Mouse (Mus musculus): ENCODE data around the gene Des. TPM values are rescaled to one million over a fixed set of nuclear protein-coding genes. Genes with fewer than 3 reads are reported as not detected.

Des gene
- polyA plus RNA-seq, 1 experiment from 2014 or later = 5.0 TPM

- Histone ChIP-seq H3K9ac (ENCODE audit: low read length) (no peak overlapping the region), H3K27ac (replicated peaks; ENCODE audit: low read depth, low read length) (no peak overlapping the region), H3K4me3 (ENCODE audit: low read depth, low read length) (no peak overlapping the region), H3K4me2 (ENCODE audit: low read depth, severe bottlenecking) (no peak overlapping the region), H3K9me3 (ENCODE audit: control insufficient read depth, low read length) (no peaks in the 10 kb centered on the region), H3K36me3 (ENCODE audit: control insufficient read depth, insufficient read depth, low read length) (no peaks in the 10 kb centered on the region), H3K4me1 (ENCODE audit: control insufficient read depth, insufficient read depth, low read length) (peaks cover 8% of the 10 kb centered on the region), H3K27me3 (ENCODE audit: control insufficient read depth, insufficient read depth, low read length) (no peaks in the 10 kb centered on the region)
- 75% methylated on average over 3 of the region's 3 CpGs for whole genome bisulfite sequencing
- ATAC-seq (ENCODE audit: insufficient number of reproducible peaks, low FRiP score, low TSS enrichment, low read depth) (no peak), DNase-seq (ENCODE audit: low spot score) (no peak)
Observed at GRCm38 (mm10) chr1:75373276-75373675, 13.1 kb downstream of the Des start.

GRCm38 (mm10) chr1:75374950-75375936 is 15.1 kb downstream of the Des start, which contains the start of gene Speg:
TSS of gene Speg (plus strand) at chr1:75375297.
- 4% methylated on average over 53 of the region's 57 CpGs for WGBS
- Histone ChIP-seq H3K4me2 (ENCODE audit: low read depth, severe bottlenecking) (peak within 1 kb of the TSS; percentile 86), H3K36me3 (ENCODE audit: control insufficient read depth, insufficient read depth, low read length) (no peaks in the 10 kb centered on the region), H3K27ac (replicated peaks; ENCODE audit: low read depth, low read length) (no peak within 1 kb of the TSS), H3K4me3 (ENCODE audit: low read depth, low read length) (peak within 1 kb of the TSS; percentile 31), H3K4me1 (ENCODE audit: control insufficient read depth, insufficient read depth, low read length) (peaks cover 12% of the 10 kb centered on the region), H3K27me3 (ENCODE audit: control insufficient read depth, insufficient read depth, low read length) (no peaks in the 10 kb centered on the region), H3K9me3 (ENCODE audit: control insufficient read depth, low read length) (no peaks in the 10 kb centered on the region), H3K9ac (ENCODE audit: low read length) (peak within 1 kb of the TSS; percentile 67)
- DNase-seq (ENCODE audit: low spot score) (peak; percentile 56), ATAC-seq (ENCODE audit: insufficient number of reproducible peaks, low FRiP score, low TSS enrichment, low read depth) (peak; percentile 38; the same call in 1 of the 2 replicates)

GRCm38 (mm10) chr1:75379196-75379595 is 19.1 kb downstream of the Des start:
- Histone ChIP-seq H3K9ac (ENCODE audit: low read length) (no peak overlapping the region; the same call in 1 of the 2 replicates), H3K27ac (replicated peaks; ENCODE audit: low read depth, low read length) (no peak overlapping the region), H3K4me3 (ENCODE audit: low read depth, low read length) (no peak overlapping the region), H3K4me1 (ENCODE audit: control insufficient read depth, insufficient read depth, low read length) (peaks cover 26% of the 10 kb centered on the region), H3K4me2 (ENCODE audit: low read depth, severe bottlenecking) (no peak overlapping the region), H3K27me3 (ENCODE audit: control insufficient read depth, insufficient read depth, low read length) (no peaks in the 10 kb centered on the region), H3K9me3 (ENCODE audit: control insufficient read depth, low read length) (no peaks in the 10 kb centered on the region), H3K36me3 (ENCODE audit: control insufficient read depth, insufficient read depth, low read length) (no peaks in the 10 kb centered on the region)
- ATAC-seq (ENCODE audit: insufficient number of reproducible peaks, low FRiP score, low TSS enrichment, low read depth) (no peak), DNase-seq (ENCODE audit: low spot score) (no peak)
- 82% methylated on average over 2 of the region's 2 CpGs for WGBS

- no peak for ATAC-seq (ENCODE audit: insufficient number of reproducible peaks, low FRiP score, low TSS enrichment, low read depth)
- no peak for DNase-seq (ENCODE audit: low spot score)
- Histone ChIP-seq H3K4me1 (ENCODE audit: control insufficient read depth, insufficient read depth, low read length) (peaks cover 26% of the 10 kb centered on the region), H3K27ac (replicated peaks; ENCODE audit: low read depth, low read length) (no peak overlapping the region), H3K36me3 (ENCODE audit: control insufficient read depth, insufficient read depth, low read length) (no peaks in the 10 kb centered on the region), H3K4me2 (ENCODE audit: low read depth, severe bottlenecking) (no peak overlapping the region), H3K9ac (ENCODE audit: low read length) (no peak overlapping the region; the same call in 1 of the 2 replicates), H3K4me3 (ENCODE audit: low read depth, low read length) (no peak overlapping the region), H3K9me3 (ENCODE audit: control insufficient read depth, low read length) (no peaks in the 10 kb centered on the region), H3K27me3 (ENCODE audit: control insufficient read depth, insufficient read depth, low read length) (no peaks in the 10 kb centered on the region)
- 56% methylated on average over 8 of the region's 8 CpGs for WGBS
Observed at GRCm38 (mm10) chr1:75379931-75380330, 19.8 kb downstream of the Des start.

- Histone ChIP-seq H3K27ac (replicated peaks; ENCODE audit: low read depth, low read length) (no peak overlapping the region), H3K9ac (ENCODE audit: low read length) (no peak overlapping the region), H3K36me3 (ENCODE audit: control insufficient read depth, insufficient read depth, low read length) (no peaks in the 10 kb centered on the region), H3K4me3 (ENCODE audit: low read depth, low read length) (no peak overlapping the region), H3K4me2 (ENCODE audit: low read depth, severe bottlenecking) (no peak overlapping the region), H3K9me3 (ENCODE audit: control insufficient read depth, low read length) (no peaks in the 10 kb centered on the region), H3K4me1 (ENCODE audit: control insufficient read depth, insufficient read depth, low read length) (peaks cover 22% of the 10 kb centered on the region), H3K27me3 (ENCODE audit: control insufficient read depth, insufficient read depth, low read length) (no peaks in the 10 kb centered on the region)
- WGBS = 27% methylated on average over 2 of the region's 2 CpGs
- DNase-seq (ENCODE audit: low spot score) = no peak
- ATAC-seq (ENCODE audit: insufficient number of reproducible peaks, low FRiP score, low TSS enrichment, low read depth) = no peak
Observed at GRCm38 (mm10) chr1:75380951-75381350, 20.8 kb downstream of the Des start.

GRCm38 (mm10) chr1:75381482-75382355 is 21.6 kb downstream of the Des start:
- 5% methylated on average over 25 of the region's 60 CpGs for WGBS
- Histone ChIP-seq H3K27ac (replicated peaks; ENCODE audit: low read depth, low read length) (no peak overlapping the region), H3K9me3 (ENCODE audit: control insufficient read depth, low read length) (no peaks in the 10 kb centered on the region), H3K27me3 (ENCODE audit: control insufficient read depth, insufficient read depth, low read length) (peaks cover 2% of the 10 kb centered on the region), H3K4me1 (ENCODE audit: control insufficient read depth, insufficient read depth, low read length) (peaks cover 24% of the 10 kb centered on the region), H3K4me2 (ENCODE audit: low read depth, severe bottlenecking) (peak overlapping the region; percentile 96), H3K9ac (ENCODE audit: low read length) (peak overlapping the region; percentile 82), H3K4me3 (ENCODE audit: low read depth, low read length) (peak overlapping the region; percentile 88), H3K36me3 (ENCODE audit: control insufficient read depth, insufficient read depth, low read length) (no peaks in the 10 kb centered on the region)
- peak; percentile 75 for DNase-seq (ENCODE audit: low spot score)
- peak; percentile 63 for ATAC-seq (ENCODE audit: insufficient number of reproducible peaks, low FRiP score, low TSS enrichment, low read depth)

GRCm38 (mm10) chr1:75382356-75383071 is 22.4 kb downstream of the Des start:
- ATAC-seq (ENCODE audit: insufficient number of reproducible peaks, low FRiP score, low TSS enrichment, low read depth) (no peak; the same call in 1 of the 2 replicates), DNase-seq (ENCODE audit: low spot score) (peak; percentile 54)
- peak overlapping the region; percentile 82 for H3K9ac ChIP-seq (ENCODE audit: low read length)
- WGBS = under 1% methylated on average over 24 of the region's 28 CpGs
- no peak overlapping the region for H3K27ac ChIP-seq (replicated peaks; ENCODE audit: low read depth, low read length)
- H3K4me1 ChIP-seq (ENCODE audit: control insufficient read depth, insufficient read depth, low read length) = peaks cover 24% of the 10 kb centered on the region
- no peaks in the 10 kb centered on the region for H3K36me3 ChIP-seq (ENCODE audit: control insufficient read depth, insufficient read depth, low read length)
- no peaks in the 10 kb centered on the region for H3K9me3 ChIP-seq (ENCODE audit: control insufficient read depth, low read length)
- peak overlapping the region; percentile 88 for H3K4me3 ChIP-seq (ENCODE audit: low read depth, low read length)
- H3K27me3 ChIP-seq (ENCODE audit: control insufficient read depth, insufficient read depth, low read length) = peaks cover 10% of the 10 kb centered on the region
- H3K4me2 ChIP-seq (ENCODE audit: low read depth, severe bottlenecking) = peak overlapping the region; percentile 96
